Mouse (Mus musculus) midbrain, embryonic 16.5 days (tissue): ENCODE data around the gene Ciart. TPM values are rescaled to one million over a fixed set of nuclear protein-coding genes. Genes with fewer than 3 reads are reported as not detected.
A peak's percentile ranks its signal among the peaks of the same experiment; 100 is the strongest.

Source experiments
- ATAC-seq: fragments of 200-750 bp; cut with Nextera tagmentation; 2 replicates; pipeline ENCODE4 v1.8.0; 2017; ENCODE audit warnings: moderate TSS enrichment
- H3K27ac ChIP-seq: fragments of 300-500 bp; sonication (generic); 2 replicates; pipeline ENCODE4 v1.5.1; 2014; ENCODE audit warnings: mild to moderate bottlenecking, low read length, mixed read lengths
- H3K27me3 ChIP-seq: fragments of 300-500 bp; sonication (generic); 2 replicates; pipeline ENCODE4 v1.6.1; 2014; ENCODE audit warnings: low read depth, low read length, mixed read lengths; ENCODE audit not compliant: control insufficient read depth, insufficient read depth
- H3K36me3 ChIP-seq: fragments of 300-500 bp; sonication (generic); 2 replicates; pipeline ENCODE4 v1.6.1; 2014; ENCODE audit warnings: mild to moderate bottlenecking, low read length, moderate library complexity, mixed read lengths; ENCODE audit not compliant: control insufficient read depth, insufficient read depth
- H3K4me1 ChIP-seq: fragments of 300-500 bp; sonication (generic); 2 replicates; pipeline ENCODE4 v1.6.1; 2014; ENCODE audit warnings: mild to moderate bottlenecking, low read length, mixed read lengths; ENCODE audit not compliant: control insufficient read depth, insufficient read depth
- H3K4me2 ChIP-seq: fragments of 300-500 bp; sonication (generic); 2 replicates; pipeline ENCODE4 v1.6.1; 2014; ENCODE audit warnings: mild to moderate bottlenecking, low read length, mixed read lengths
- H3K4me3 ChIP-seq: fragments of 300-500 bp; sonication (generic); 2 replicates; pipeline ENCODE4 v1.5.1; 2014; ENCODE audit warnings: low read depth, mild to moderate bottlenecking, low read length, moderate library complexity, mixed read lengths
- H3K9ac ChIP-seq: fragments of 300-500 bp; sonication (generic); 2 replicates; pipeline ENCODE4 v1.6.1; 2014; ENCODE audit warnings: low read depth, low read length, mixed read lengths
- H3K9me3 ChIP-seq: fragments of 300-500 bp; sonication (generic); replicated peaks from 2 replicates; pipeline ENCODE4 v1.6.1; 2014; ENCODE audit warnings: mild to moderate bottlenecking, low read length, mixed read lengths; ENCODE audit not compliant: control insufficient read depth, poor library complexity, severe bottlenecking
- WGBS: fragments of 180-500 bp; shearing (Covaris S2); extraction: QIAGEN DNeasy Blood & Tissue Kit; methylation state at CpG from one replicate; pipeline ENCODE4 v1.1.7; 2014; 5-methylcytosine and 5-hydroxymethylcytosine counted together
- polyA plus RNA-seq: library from polyadenylated mRNA; unstranded; fragments of >200 nt; fragmentation: Nextera tagmentation; extraction: Ambion mirVana; gene quantifications from 2 replicates; pipeline ENCODE4 v1.2.1, GENCODE M21; 2015

The Ciart gene
- 4.8 and 5.2 TPM in 2 replicates for polyA plus RNA-seq

- Histone ChIP-seq H3K9ac (peak within 1 kb of the TSS; percentile 68), H3K27ac (0 out of 2 replicates have a peak within 1 kb of the TSS, but pooled peaks have one; percentile 38), H3K4me2 (peak within 1 kb of the TSS; percentile 100), H3K27me3 (peaks cover 2% of the 10 kb centered on the region), H3K4me1 (peaks cover 12% of the 10 kb centered on the region), H3K36me3 (no peaks in the 10 kb centered on the region), H3K9me3 (no peaks in the 10 kb centered on the region), H3K4me3 (peak within 1 kb of the TSS; percentile 66)
- ATAC-seq, result peak; percentile 99
- WGBS, result under 1% methylated on average over 64 of the region's 66 CpGs
Observed at GRCm38 (mm10) chr3:95881979-95882815, at the start of gene Ciart. Gene Ciart (minus strand): TSS chr3:95882251.

DNA sequence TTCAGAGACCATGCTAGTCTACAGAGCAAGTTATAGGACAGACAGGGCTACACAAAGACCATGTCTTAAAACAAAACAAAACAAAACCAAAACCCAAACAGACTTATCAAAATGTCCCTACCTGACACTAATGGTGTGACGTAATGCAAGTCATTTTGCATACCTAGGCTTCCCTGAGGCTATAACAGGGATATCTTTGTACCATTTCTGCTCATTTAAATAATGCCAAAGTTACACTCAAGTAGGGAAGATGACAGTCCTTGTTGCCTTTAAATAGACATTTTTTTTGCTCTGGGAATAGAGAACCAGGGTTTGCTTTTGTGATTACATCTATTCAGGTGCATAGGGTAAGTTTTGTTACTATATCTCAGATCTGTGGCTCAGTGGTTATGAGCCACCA is 49.4 kb upstream of the Ciart start:
- no peak for ATAC-seq
- no peaks in the 10 kb centered on the region for H3K36me3 ChIP-seq
- WGBS, result 86% methylated on average over 1 of the region's 1 CpGs
- H3K4me1 ChIP-seq, result peaks cover 3% of the 10 kb centered on the region; the same call in 1 of the 2 replicates
- H3K4me3 ChIP-seq, result no peak overlapping the region
- H3K9me3 ChIP-seq, result no peaks in the 10 kb centered on the region
- H3K4me2 ChIP-seq, result no peak overlapping the region
- H3K27me3 ChIP-seq, result no peaks in the 10 kb centered on the region
- H3K27ac ChIP-seq, result no peak overlapping the region
- no peak overlapping the region for H3K9ac ChIP-seq

DNA sequence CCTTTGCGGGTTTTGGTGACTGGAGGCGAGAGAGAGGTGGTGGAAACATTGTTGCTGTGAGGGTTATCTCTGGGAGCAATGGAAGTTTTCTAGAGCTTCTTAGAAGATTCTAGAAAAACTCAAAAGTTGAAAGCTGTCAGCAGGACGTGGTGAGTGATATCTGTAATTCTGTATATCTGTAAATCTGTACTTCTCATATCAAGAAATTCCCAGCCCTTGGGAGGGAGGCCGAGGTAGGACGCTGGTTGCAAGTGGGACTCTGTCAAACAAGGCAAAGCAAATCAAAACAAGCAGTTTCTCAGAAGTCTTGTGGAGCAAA is 48.4 kb upstream of the Ciart start:
- H3K27me3 ChIP-seq, result no peaks in the 10 kb centered on the region
- H3K4me1 ChIP-seq, result peaks cover 3% of the 10 kb centered on the region; the same call in 1 of the 2 replicates
- H3K36me3 ChIP-seq, result no peaks in the 10 kb centered on the region
- WGBS, result 6% methylated on average over 5 of the region's 5 CpGs
- H3K9ac ChIP-seq, result peak overlapping the region; percentile 78
- ATAC-seq, result no peak
- no peaks in the 10 kb centered on the region for H3K9me3 ChIP-seq
- H3K4me3 ChIP-seq, result peak overlapping the region; percentile 89
- no peak overlapping the region for H3K27ac ChIP-seq
- peak overlapping the region; percentile 72 for H3K4me2 ChIP-seq

GRCm38 (mm10) chr3:95929581-95930470 is 47.8 kb upstream of the Ciart start:
- peak overlapping the region; percentile 78 for H3K9ac ChIP-seq
- peak; percentile 13 for ATAC-seq

GRCm38 (mm10) chr3:95928658-95929503 is 46.8 kb upstream of the Ciart start, which contains the start of gene Anp32e:
Gene Anp32e (plus strand): TSS chr3:95929246.
- Histone ChIP-seq H3K4me2 (peak within 1 kb of the TSS; percentile 77), H3K4me1 (peaks cover 3% of the 10 kb centered on the region; the same call in 1 of the 2 replicates), H3K27me3 (no peaks in the 10 kb centered on the region), H3K36me3 (no peaks in the 10 kb centered on the region), H3K9ac (peak within 1 kb of the TSS; percentile 78), H3K4me3 (peak within 1 kb of the TSS; percentile 89), H3K27ac (peak within 1 kb of the TSS; percentile 87), H3K9me3 (no peaks in the 10 kb centered on the region)
- ATAC-seq, result peak; percentile 100
- under 1% methylated on average over 49 of the region's 49 CpGs for WGBS

More at GRCm38 (mm10) chr3:95929581-95930470, 47.8 kb upstream of the Ciart start:
- H3K4me1 ChIP-seq, result peaks cover 3% of the 10 kb centered on the region; the same call in 1 of the 2 replicates
- WGBS, result 0% methylated on average over 99 of the region's 105 CpGs
- peak overlapping the region; percentile 72 for H3K4me2 ChIP-seq
- H3K4me3 ChIP-seq, result peak overlapping the region; percentile 89
- H3K9me3 ChIP-seq, result no peaks in the 10 kb centered on the region
- no peaks in the 10 kb centered on the region for H3K27me3 ChIP-seq
- H3K27ac ChIP-seq, result peak overlapping the region; percentile 87
- no peaks in the 10 kb centered on the region for H3K36me3 ChIP-seq

DNA sequence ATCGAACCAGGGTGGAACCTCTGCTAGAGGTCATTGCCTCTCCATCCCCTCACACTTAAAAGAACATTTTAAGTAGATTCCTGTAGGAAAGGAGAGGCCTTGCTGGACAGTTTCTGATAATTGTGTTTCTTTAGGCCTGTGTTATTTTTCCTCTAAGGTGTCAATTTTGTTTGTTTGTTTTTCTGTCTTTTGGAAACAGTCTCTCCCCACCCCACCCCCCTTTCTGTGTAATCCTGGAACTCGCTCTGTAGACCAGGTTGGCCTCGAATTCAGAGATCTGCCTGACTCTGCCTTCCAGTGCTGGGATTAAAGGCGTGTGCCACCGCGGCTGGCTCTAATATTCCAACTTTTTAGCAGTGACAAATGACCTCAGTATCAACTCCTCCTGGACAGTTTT is 46.2 kb upstream of the Ciart start:
- Histone ChIP-seq H3K9me3 (no peaks in the 10 kb centered on the region), H3K4me1 (peaks cover 3% of the 10 kb centered on the region; the same call in 1 of the 2 replicates), H3K27me3 (no peaks in the 10 kb centered on the region), H3K27ac (no peak overlapping the region; the same call in 1 of the 2 replicates), H3K4me3 (peak overlapping the region; percentile 89), H3K4me2 (peak overlapping the region; percentile 77), H3K36me3 (no peaks in the 10 kb centered on the region), H3K9ac (peak overlapping the region; percentile 21; the same call in 1 of the 2 replicates)
- ATAC-seq, result no peak
- 72% methylated on average over 6 of the region's 6 CpGs for WGBS

- H3K4me1 ChIP-seq, result no peaks in the 10 kb centered on the region
- no peaks in the 10 kb centered on the region for H3K27me3 ChIP-seq
- H3K4me3 ChIP-seq, result no peak overlapping the region
- H3K27ac ChIP-seq, result no peak overlapping the region
- H3K4me2 ChIP-seq, result no peak overlapping the region
- H3K9ac ChIP-seq, result no peak overlapping the region
- no peaks in the 10 kb centered on the region for H3K36me3 ChIP-seq
- no peak for ATAC-seq
- H3K9me3 ChIP-seq, result no peaks in the 10 kb centered on the region
- 84% methylated on average over 5 of the region's 5 CpGs for WGBS
Observed at GRCm38 (mm10) chr3:95925087-95925486, 43.0 kb upstream of the Ciart start.

DNA sequence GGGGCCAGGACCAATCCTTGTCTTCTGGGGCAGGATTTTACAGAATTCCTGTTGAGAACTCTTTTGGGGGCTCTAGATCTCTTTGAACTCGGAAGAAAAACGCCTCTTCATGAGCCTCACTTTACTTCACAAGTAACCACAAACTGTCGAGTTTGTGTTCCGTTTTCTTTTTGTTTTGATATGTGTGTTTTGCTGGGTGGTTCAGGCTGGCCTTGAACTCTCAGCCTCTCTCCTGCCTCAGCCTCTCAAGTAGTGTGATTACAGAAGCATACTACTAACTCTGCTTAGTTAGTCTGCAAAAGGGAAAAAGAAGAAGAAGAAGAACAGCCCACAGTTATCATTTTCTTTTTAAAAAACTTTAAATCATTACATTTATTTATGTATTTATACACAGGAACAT is 42.1 kb upstream of the Ciart start:
- no peaks in the 10 kb centered on the region for H3K36me3 ChIP-seq
- H3K27me3 ChIP-seq, result no peaks in the 10 kb centered on the region
- H3K4me3 ChIP-seq, result no peak overlapping the region
- H3K4me1 ChIP-seq, result no peaks in the 10 kb centered on the region
- ATAC-seq, result no peak
- H3K4me2 ChIP-seq, result no peak overlapping the region
- H3K9ac ChIP-seq, result no peak overlapping the region
- WGBS, result 77% methylated on average over 4 of the region's 4 CpGs
- H3K27ac ChIP-seq, result no peak overlapping the region
- H3K9me3 ChIP-seq, result no peaks in the 10 kb centered on the region
